Mouse (Mus musculus) E14TG2a.4 (cell line): Measurements from ENCODE around the gene Sec22a.

Experiments used
- CTCF ChIP-seq: conservative IDR thresholded peaks from 2 replicates; pipeline ENCODE4 v1.5.1; 2014; ENCODE audit warnings: low read length
- NANOG ChIP-seq: IDR thresholded peaks from 2 replicates; pipeline ENCODE4 v1.6.1; 2014; ENCODE audit warnings: borderline replicate concordance, low read length, mixed read lengths
- POU5F1 ChIP-seq: IDR thresholded peaks from 2 replicates; pipeline ENCODE4 v1.6.1; 2014; ENCODE audit warnings: low read length, borderline replicate concordance

- no peak for TF ChIP-seq CTCF
- TF ChIP-seq NANOG = no peak
- TF ChIP-seq POU5F1 = no peak
These were observed 6.3 kb downstream of the Sec22a start for GRCm38 (mm10) chr16:35357449-35357848.
